Mouse (Mus musculus) ZHBTc4 (cell line): ENCODE results near the gene Shtn1.

ENCODE experiments used
- DNase-seq: peaks from one replicate; pipeline ENCODE4 v3.0.0-alpha.2; 2011; ENCODE audit warnings: low read depth, low spot score

The Shtn1 gene

GRCm38 (mm10) chr19:59052053-59052452 lies 23.8 kb downstream of the Shtn1 start:
- DNase-seq, result no peak

- DNase-seq, result no peak
These were observed 24.3 kb downstream of the Shtn1 start for GRCm38 (mm10) chr19:59051622-59052021.

GRCm38 (mm10) chr19:59048852-59049251 lies 27.0 kb downstream of the Shtn1 start:
- no peak for DNase-seq

- no peak for DNase-seq
These were observed 28.4 kb downstream of the Shtn1 start for GRCm38 (mm10) chr19:59047511-59047910.

- DNase-seq, result no peak
These were observed 34.8 kb downstream of the Shtn1 start for GRCm38 (mm10) chr19:59041086-59041485.

- DNase-seq, result no peak
These were observed 37.1 kb downstream of the Shtn1 start for GRCm38 (mm10) chr19:59038793-59039192.

GRCm38 (mm10) chr19:59036811-59037210 lies 39.1 kb downstream of the Shtn1 start:
- no peak for DNase-seq

GRCm38 (mm10) chr19:59033241-59033640 lies 42.7 kb downstream of the Shtn1 start:
- DNase-seq, result no peak

GRCm38 (mm10) chr19:59030221-59030620 lies 45.7 kb downstream of the Shtn1 start:
- no peak for DNase-seq

GRCm38 (mm10) chr19:59029011-59029410 lies 46.9 kb downstream of the Shtn1 start:
- no peak for DNase-seq

GRCm38 (mm10) chr19:59028130-59028529 lies 47.8 kb downstream of the Shtn1 start:
- no peak for DNase-seq

GRCm38 (mm10) chr19:59023876-59024275 lies 52.0 kb downstream of the Shtn1 start:
- DNase-seq, result no peak

GRCm38 (mm10) chr19:59021644-59022043 lies 54.3 kb downstream of the Shtn1 start:
- DNase-seq, result no peak

- DNase-seq, result no peak
These were observed 65.1 kb downstream of the Shtn1 start for GRCm38 (mm10) chr19:59010802-59011201.

- DNase-seq, result no peak
These were observed 69.1 kb downstream of the Shtn1 start for GRCm38 (mm10) chr19:59006577-59007340.

- DNase-seq, result no peak
These were observed 73.1 kb downstream of the Shtn1 start for GRCm38 (mm10) chr19:59002827-59003226.

GRCm38 (mm10) chr19:58981571-58981970 lies 94.3 kb downstream of the Shtn1 start:
- no peak for DNase-seq

GRCm38 (mm10) chr19:58980056-58980440 lies 95.9 kb downstream of the Shtn1 start:
- no peak for DNase-seq

- DNase-seq, result no peak
These were observed 96.4 kb downstream of the Shtn1 start for GRCm38 (mm10) chr19:58979436-58980055.

- peak; percentile 70 for DNase-seq
These were observed 97.3 kb downstream of the Shtn1 start for GRCm38 (mm10) chr19:58978401-58979171.

- DNase-seq, result no peak
These were observed 100.6 kb downstream of the Shtn1 start for GRCm38 (mm10) chr19:58975216-58975863.

- no peak for DNase-seq
These were observed 101.8 kb downstream of the Shtn1 start for GRCm38 (mm10) chr19:58974126-58974525.
